Mouse (Mus musculus) testis, postnatal 10 days (tissue): ENCODE results near the gene Tmem143.
"Not testable (repeated sequence)": the region's sequence is repeated elsewhere in the genome, so short reads cannot be mapped to it uniquely, and the experiment has no call there.

Source experiments
- DNase-seq: peaks from one replicate; pipeline ENCODE4 v3.0.0; 2021; ENCODE audit warnings: low spot score

Tmem143 gene

DNA sequence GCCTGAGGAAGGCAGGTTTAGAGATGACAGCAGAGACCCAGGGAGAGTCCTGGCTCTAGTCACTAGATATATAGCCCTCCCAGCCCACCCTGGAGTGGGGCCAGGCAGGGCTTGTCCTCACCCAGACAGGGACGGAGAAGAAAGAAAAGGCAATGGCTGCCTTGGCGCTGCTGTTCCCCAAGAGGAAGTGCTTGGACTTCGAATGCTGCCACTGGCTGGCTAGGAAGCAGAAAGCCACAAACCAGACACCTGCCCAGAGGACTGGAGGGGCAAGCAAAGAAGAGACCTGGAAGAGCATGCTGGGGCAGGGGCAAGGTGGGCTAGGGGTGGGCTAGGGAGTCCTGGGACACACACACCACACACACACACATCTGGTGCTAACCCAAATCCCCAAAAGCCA is 9.5 kb upstream of the Tmem143 start:
- no peak for DNase-seq

DNA sequence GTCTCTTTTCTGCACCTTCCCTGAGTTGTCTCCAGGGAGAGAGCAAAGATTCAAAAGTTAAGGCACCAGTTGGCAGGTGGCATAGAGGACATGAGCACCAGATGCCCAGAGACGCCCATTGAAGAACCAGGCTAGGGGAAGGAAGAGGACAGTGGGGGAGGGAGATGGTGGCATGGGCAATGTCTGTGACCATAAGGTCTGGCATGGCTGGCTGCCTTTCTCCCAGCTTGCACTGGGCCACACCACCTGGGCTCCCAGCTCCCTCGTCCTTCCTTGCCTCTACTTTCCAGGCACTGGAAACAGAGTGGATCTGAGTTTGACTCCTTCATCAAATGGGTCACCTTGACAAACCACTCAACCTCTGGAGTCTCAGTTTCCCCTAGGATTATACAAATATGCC is 4.1 kb upstream of the Tmem143 start:
- no peak for DNase-seq

- DNase-seq, result no peak
These were observed 717 bp upstream of the Tmem143 start for GRCm38 (mm10) chr7:45895931-45896516.

- peak; percentile 71 for DNase-seq
These were observed 567 bp downstream of the Tmem143 start for GRCm38 (mm10) chr7:45897258-45897757.

- DNase-seq, result not testable (repeated sequence)
These were observed 1.4 kb downstream of the Tmem143 start for GRCm38 (mm10) chr7:45898125-45898524.

- no peak for DNase-seq
These were observed 4.8 kb downstream of the Tmem143 start for GRCm38 (mm10) chr7:45901562-45901961.

DNA sequence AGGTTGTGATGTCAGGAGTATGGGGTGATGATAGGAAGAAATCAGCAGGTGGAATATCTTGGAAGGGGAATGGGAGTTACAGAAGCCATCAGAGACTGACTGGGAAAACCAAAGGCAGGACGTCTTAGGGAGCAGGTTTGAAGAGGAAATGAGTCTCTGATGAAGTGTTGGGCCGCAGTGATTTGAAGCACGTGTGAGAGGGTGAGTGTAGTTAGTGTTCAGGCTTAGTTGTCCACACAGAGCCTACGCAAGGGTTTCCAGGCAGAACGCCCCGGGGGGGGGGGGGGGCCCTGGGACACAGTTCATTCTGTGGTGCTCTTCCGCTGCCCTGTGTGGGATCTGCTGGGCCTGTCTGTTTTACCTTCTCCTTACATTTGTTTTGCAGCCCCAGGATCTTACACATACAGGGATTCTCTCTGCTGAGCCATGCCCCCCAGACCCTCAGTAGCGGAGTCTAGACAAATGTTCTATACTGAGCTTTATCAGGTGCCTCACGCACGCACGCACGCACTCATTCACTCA is 5.8 kb downstream of the Tmem143 start:
- DNase-seq, result no peak

GRCm38 (mm10) chr7:45906622-45907021 is 9.9 kb downstream of the Tmem143 start:
- DNase-seq, result no peak

GRCm38 (mm10) chr7:45908384-45908783 is 11.6 kb downstream of the Tmem143 start:
- no peak for DNase-seq

- no peak for DNase-seq
These were observed 12.4 kb downstream of the Tmem143 start for GRCm38 (mm10) chr7:45909145-45909544.

- DNase-seq, result no peak
These were observed 17.3 kb downstream of the Tmem143 start for GRCm38 (mm10) chr7:45914067-45914466.

DNA sequence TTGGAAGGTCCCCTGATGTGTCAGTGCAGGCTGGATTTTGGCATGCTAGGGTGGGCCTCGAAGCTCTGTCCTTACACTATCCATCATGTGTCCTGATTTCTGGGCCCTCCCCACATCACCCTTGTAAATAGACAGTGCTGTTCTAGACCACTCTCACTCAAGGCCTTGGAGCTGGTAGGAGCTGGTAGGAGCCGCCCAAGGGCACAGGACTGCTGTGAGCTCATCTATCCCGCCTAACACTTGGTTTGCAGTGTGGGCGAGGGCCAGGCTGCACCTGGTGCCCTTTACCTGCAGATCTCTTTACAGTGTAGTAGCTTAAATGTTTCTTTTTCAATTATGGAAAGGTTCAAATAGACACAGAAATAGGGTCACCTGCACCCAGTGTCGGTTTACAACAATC is 18.3 kb downstream of the Tmem143 start:
- no peak for DNase-seq

DNA sequence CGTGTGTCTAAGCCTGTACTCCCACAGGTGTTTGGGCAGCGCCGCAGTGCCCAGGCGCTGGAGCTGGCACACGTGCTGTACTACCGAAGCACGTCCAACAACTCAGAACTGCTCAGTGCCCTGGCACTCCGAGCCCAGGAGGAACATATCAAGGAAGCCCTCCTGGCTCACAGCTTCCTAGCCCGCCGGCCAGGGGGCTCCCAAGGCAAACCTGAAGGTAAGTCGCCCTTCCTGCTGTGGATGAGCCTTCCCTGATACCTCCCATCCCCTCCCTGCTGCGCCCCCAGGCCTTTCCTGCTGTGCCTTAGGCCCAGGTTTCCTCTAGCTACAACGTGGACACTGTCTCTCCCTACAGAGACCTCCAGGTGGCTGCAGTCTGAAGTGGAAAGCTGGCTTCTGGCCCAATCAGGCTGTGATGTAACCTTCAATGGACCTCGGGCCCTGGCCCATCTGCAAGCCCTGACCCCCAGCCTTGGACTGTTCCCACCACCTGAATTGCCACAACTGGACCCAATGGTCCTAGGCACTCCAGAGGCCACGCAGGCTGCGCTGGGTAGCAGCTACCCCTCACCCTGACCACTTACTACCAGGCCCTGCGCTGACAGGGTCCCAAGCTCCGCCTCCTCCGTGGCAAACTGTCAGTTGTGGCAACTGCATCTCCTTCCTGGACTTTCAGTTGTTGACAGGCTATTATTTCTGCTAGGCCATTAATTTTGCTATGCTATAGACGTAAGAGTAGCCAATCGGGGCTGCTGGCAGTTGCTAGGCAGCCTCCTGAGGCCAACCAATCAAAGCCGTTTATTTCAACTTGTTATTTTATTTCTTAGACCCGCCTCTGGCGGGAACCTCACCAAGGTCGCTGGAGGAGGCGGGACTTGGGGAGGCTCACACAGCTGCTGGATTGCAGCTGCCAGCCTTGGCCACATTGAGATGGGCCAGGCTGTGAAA is 19.6 kb downstream of the Tmem143 start:
- peak; percentile 89 for DNase-seq

DNA sequence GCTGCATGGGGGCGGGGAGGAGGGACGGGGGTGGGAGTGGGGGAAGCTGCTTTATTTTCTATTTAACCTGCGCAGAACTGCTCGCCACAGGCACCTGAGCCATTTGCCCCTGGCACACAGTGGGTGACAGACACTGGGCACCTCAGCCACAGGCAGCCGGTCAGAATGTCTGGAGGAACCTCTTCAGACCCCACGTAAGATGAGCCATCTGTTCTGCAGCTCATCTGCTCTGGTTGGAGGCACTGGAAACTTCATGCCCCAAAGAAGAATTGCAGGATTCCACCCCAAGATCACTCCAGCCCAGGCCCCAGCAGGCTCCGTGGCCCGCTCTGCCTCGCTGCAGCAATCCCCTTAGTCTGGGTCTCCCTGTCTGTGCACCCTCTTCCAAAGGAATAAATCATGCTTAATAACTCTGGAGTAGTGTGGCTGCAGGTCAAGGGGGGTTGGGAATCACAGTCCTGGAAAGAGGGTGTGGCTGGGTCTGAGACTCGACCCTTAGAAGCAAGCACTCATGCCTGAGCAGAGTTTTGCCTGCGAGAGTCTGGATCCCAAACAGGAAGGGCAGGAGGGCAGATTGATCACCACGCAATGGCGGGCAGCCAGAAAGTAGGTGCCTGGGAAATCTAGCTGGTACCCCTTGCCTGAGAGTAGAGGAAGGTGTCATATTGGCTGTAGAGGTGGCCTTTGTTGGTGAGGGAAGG is 20.4 kb downstream of the Tmem143 start:
- no peak for DNase-seq

- no peak for DNase-seq
These were observed 21.2 kb downstream of the Tmem143 start for GRCm38 (mm10) chr7:45917926-45918325.

DNA sequence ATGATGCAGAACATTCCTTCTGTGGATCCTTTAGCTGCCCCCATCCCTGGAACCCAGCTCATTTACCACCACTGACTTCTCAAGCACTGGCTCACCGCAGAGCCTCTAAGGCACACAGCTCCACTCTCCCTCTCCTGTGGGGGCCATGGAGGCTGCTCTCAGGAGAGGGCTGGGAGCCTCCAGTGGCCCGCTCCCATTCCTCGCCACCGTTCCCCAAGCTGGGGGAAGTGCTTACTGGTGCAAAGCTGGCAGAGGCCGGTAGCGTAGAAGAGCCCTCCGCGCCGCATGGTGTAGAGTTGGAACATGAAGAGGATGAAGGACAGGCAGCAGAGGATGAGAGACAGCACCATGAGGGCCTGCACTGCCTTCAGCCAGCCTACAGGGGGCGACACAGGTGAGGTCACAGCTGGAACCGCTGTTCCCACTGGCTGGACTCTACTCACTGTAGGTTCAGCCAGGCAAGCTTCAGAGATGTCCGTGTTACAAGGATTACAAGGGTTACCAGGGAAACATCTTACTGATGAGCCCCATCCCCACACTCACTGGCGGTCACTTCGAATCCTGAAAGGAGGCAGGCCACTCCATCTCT is 22.4 kb downstream of the Tmem143 start:
- peak; percentile 70 for DNase-seq

- DNase-seq, result no peak
These were observed 23.0 kb downstream of the Tmem143 start for GRCm38 (mm10) chr7:45919761-45920160.

- DNase-seq, result no peak
These were observed 24.0 kb downstream of the Tmem143 start for GRCm38 (mm10) chr7:45920583-45921241.

DNA sequence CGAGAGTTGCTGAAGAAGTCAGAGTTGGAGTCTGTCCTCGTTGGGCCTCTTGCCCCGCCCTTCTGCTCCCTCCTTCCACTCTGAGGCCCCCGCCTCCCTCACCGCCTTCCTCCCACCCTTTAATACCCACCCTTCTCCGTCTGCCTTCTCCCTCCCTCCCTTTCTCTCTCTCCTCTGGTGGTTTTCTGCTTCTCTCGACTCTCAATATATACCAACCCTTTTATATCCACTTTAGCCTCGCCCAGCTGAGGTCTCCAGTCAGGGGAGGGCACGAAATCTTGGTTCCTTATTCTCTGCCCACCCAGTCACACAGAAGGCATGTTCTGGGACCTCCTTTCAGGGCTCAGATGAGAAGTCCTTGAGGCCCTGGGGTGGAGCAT is 24.5 kb downstream of the Tmem143 start, which contains the start of gene Emp3:
Emp3 (minus strand) TSS at position 163 of the 380 bp plus-strand sequence.
- DNase-seq, result peak; percentile 78

GRCm38 (mm10) chr7:45921950-45922600 is 25.3 kb downstream of the Tmem143 start:
- DNase-seq, result no peak
